Mouse (Mus musculus) embryonic facial prominence, embryonic 15.5 days (tissue): ENCODE data around the gene Spem1. TPM values are rescaled to one million over a fixed set of nuclear protein-coding genes. Genes with fewer than 3 reads are reported as not detected.

Source experiments
- ATAC-seq: fragments of 200-750 bp; cut with Nextera tagmentation; 2 replicates; pipeline ENCODE4 v1.8.0; 2017; ENCODE audit warnings: low read depth, moderate TSS enrichment; ENCODE audit not compliant: insufficient number of reproducible peaks, low FRiP score, low TSS enrichment
- H3K27ac ChIP-seq: fragments of 300-500 bp; sonication (generic); replicated peaks from 2 replicates; pipeline ENCODE4 v1.5.1; 2015; ENCODE audit warnings: mild to moderate bottlenecking, inconsistent platforms
- H3K27me3 ChIP-seq: fragments of 300-500 bp; sonication (generic); 2 replicates; pipeline ENCODE4 v1.6.1; 2015; ENCODE audit warnings: inconsistent platforms
- H3K36me3 ChIP-seq: fragments of 300-500 bp; sonication (generic); 2 replicates; pipeline ENCODE4 v1.6.1; 2015; ENCODE audit warnings: mild to moderate bottlenecking, inconsistent platforms
- H3K4me1 ChIP-seq: fragments of 300-500 bp; sonication (generic); 2 replicates; pipeline ENCODE4 v1.6.1; 2015; ENCODE audit warnings: inconsistent platforms
- H3K4me2 ChIP-seq: fragments of 300-500 bp; sonication (generic); replicated peaks from 2 replicates; pipeline ENCODE4 v1.6.1; 2015; ENCODE audit warnings: mild to moderate bottlenecking, inconsistent platforms
- H3K4me3 ChIP-seq: fragments of 300-500 bp; sonication (generic); replicated peaks from 2 replicates; pipeline ENCODE4 v1.5.1; 2015; ENCODE audit warnings: mild to moderate bottlenecking, inconsistent platforms
- H3K9ac ChIP-seq: fragments of 300-500 bp; sonication (generic); 2 replicates; pipeline ENCODE4 v1.6.1; 2015; ENCODE audit warnings: inconsistent platforms
- H3K9me3 ChIP-seq: fragments of 300-500 bp; sonication (generic); replicated peaks from 2 replicates; pipeline ENCODE4 v1.6.1; 2016; ENCODE audit warnings: inconsistent platforms
- WGBS: fragments of 180-500 bp; shearing (Covaris S2); methylation state at CpG from one replicate; pipeline ENCODE4 v1.1.7; 2015; 5-methylcytosine and 5-hydroxymethylcytosine counted together
- polyA plus RNA-seq: library from polyadenylated mRNA; unstranded; fragments of >200 nt; fragmentation: Nextera tagmentation; extraction: Ambion mirVana; gene quantifications from 2 replicates; pipeline ENCODE4 v1.2.1, GENCODE M21; 2015

Gene Spem1
- polyA plus RNA-seq, 1 experiment from 2014 or later = 0.16 TPM

DNA sequence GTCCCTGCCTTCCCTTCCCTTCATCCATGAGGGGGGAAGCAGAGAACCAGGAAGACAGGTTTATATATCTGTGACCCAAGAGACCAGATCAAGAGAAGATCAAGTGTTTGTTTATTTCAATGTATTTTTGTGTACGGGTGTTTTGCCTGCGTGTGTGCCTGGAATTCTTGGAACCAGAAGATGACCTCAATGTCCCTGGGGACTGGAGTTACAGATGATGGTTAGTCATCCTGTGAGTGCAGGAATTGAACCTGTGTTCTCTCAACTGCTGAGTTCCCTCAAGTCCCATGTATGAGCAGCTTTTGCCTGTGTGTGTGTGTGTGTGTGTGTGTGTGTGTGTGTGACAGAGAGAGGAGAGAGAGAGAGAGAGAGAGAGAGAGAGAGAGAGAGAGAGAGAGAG lies 14.3 kb downstream of the Spem1 start:
- H3K27ac ChIP-seq = no peak overlapping the region
- H3K9ac ChIP-seq = no peak overlapping the region
- 68% methylated on average over 2 of the region's 2 CpGs for WGBS
- no peaks in the 10 kb centered on the region for H3K9me3 ChIP-seq
- no peaks in the 10 kb centered on the region for H3K36me3 ChIP-seq
- peaks cover 17% of the 10 kb centered on the region for H3K27me3 ChIP-seq
- ATAC-seq = no peak
- H3K4me1 ChIP-seq = peaks cover 26% of the 10 kb centered on the region
- H3K4me3 ChIP-seq = no peak overlapping the region
- no peak overlapping the region for H3K4me2 ChIP-seq

DNA sequence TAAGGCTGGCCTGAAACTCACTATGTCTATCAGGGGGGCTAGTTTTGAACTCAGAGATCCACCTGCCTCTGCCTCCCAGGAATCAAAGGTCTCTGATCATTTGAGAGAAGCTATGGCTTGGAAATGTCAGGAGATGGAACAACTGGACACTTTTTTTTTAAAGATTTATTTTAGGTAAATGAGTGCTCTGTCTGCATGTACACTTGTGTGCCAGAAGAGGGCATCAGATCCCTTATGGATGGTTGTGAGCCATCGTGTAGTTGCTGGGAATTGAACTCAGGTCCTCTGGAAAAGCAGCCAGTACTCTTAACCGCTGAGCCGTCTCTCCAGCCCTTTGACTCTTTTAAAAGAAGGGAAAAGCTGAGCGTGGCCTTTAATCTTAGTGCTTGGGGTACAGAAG lies 15.6 kb downstream of the Spem1 start:
- H3K4me1 ChIP-seq = peaks cover 39% of the 10 kb centered on the region
- no peaks in the 10 kb centered on the region for H3K36me3 ChIP-seq
- no peaks in the 10 kb centered on the region for H3K9me3 ChIP-seq
- H3K27ac ChIP-seq = no peak overlapping the region
- H3K4me2 ChIP-seq = no peak overlapping the region
- peaks cover 22% of the 10 kb centered on the region for H3K27me3 ChIP-seq
- no peak overlapping the region for H3K4me3 ChIP-seq
- 74% methylated on average over 4 of the region's 4 CpGs for WGBS
- no peak overlapping the region for H3K9ac ChIP-seq
- no peak for ATAC-seq

GRCm38 (mm10) chr11:69804972-69805909 lies 16.7 kb downstream of the Spem1 start, which contains the start of gene Tmem102:
Gene Tmem102 (minus strand): TSS chr11:69805624.
- Histone ChIP-seq H3K27me3 (peaks cover 22% of the 10 kb centered on the region), H3K4me1 (peaks cover 50% of the 10 kb centered on the region), H3K9me3 (no peaks in the 10 kb centered on the region), H3K4me2 (peak within 1 kb of the TSS; percentile 97), H3K4me3 (peak within 1 kb of the TSS; percentile 63), H3K27ac (no peak within 1 kb of the TSS), H3K9ac (peak within 1 kb of the TSS; percentile 12; the same call in 1 of the 2 replicates), H3K36me3 (no peaks in the 10 kb centered on the region)
- 9% methylated on average over 29 of the region's 29 CpGs for WGBS
- ATAC-seq = no peak

- H3K27me3 ChIP-seq = peaks cover 22% of the 10 kb centered on the region
- 4% methylated on average over 12 of the region's 12 CpGs for whole genome bisulfite sequencing
- no peak overlapping the region for H3K27ac ChIP-seq
- H3K9ac ChIP-seq = peak overlapping the region; percentile 12; the same call in 1 of the 2 replicates
- peak overlapping the region; percentile 97 for H3K4me2 ChIP-seq
- ATAC-seq = no peak
- H3K9me3 ChIP-seq = no peaks in the 10 kb centered on the region
- H3K4me3 ChIP-seq = peak overlapping the region; percentile 63
- H3K36me3 ChIP-seq = no peaks in the 10 kb centered on the region
- H3K4me1 ChIP-seq = peaks cover 57% of the 10 kb centered on the region
These were observed 17.4 kb downstream of the Spem1 start for GRCm38 (mm10) chr11:69804652-69804940.

- Histone ChIP-seq H3K27ac (peak overlapping the region; percentile 77), H3K9me3 (no peaks in the 10 kb centered on the region), H3K36me3 (no peaks in the 10 kb centered on the region), H3K4me3 (peak overlapping the region; percentile 63), H3K9ac (peak overlapping the region; percentile 55), H3K4me1 (peaks cover 62% of the 10 kb centered on the region), H3K27me3 (peaks cover 22% of the 10 kb centered on the region), H3K4me2 (peak overlapping the region; percentile 97)
- ATAC-seq = peak; percentile 39
- WGBS = 2% methylated on average over 60 of the region's 60 CpGs
These were observed 18.0 kb downstream of the Spem1 start for GRCm38 (mm10) chr11:69803786-69804651.

DNA sequence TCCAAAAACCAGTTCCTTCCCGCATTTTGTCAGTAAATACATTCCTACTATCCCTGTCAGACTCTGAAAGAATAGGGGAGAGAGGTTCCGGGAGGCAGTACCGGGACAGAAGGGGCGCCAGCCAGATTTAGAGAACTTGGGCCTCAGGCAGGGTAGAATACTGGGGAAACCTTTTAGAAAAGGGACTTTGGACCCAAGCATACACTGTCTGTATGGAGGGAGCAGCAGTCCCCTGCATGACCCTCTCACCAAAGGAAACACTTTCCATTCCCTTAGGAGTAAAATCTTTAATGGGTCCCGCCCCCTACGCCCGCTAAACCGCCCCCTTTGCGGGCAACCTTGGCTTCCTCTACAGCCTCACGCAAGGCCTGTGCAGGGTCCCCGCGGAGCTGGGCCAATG lies 18.7 kb downstream of the Spem1 start:
- Histone ChIP-seq H3K27me3 (peaks cover 22% of the 10 kb centered on the region), H3K9me3 (no peaks in the 10 kb centered on the region), H3K4me2 (peak overlapping the region; percentile 97), H3K4me3 (peak overlapping the region; percentile 63), H3K27ac (peak overlapping the region; percentile 77), H3K9ac (peak overlapping the region; percentile 55), H3K36me3 (no peaks in the 10 kb centered on the region), H3K4me1 (peaks cover 62% of the 10 kb centered on the region)
- WGBS = 5% methylated on average over 12 of the region's 12 CpGs
- ATAC-seq = no peak

DNA sequence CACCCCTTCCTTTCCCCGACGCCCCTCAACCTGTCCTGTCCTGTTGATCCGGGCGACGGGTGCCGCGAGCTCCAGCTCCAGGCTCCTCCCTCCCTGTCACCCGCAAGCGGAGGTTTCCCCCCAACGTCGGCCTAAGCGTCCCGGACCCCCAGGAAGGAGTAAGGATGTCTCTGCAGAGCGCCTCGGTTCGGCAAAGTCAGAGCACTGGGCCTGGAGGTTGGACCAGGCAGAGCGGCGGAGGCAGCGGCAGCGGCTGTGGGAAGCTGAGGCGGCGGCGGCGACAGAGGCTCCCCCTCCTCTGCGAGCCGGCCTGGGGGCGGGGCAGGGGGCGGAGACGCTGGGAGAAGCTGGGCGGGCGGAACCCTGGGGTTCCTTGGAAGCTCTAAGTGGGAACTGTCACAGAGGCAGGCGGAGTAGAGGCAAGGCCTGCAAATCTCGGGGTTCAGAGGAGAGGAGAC lies 19.3 kb downstream of the Spem1 start:
- H3K27ac ChIP-seq = peak overlapping the region; percentile 77
- under 1% methylated on average over 31 of the region's 33 CpGs for WGBS
- no peaks in the 10 kb centered on the region for H3K36me3 ChIP-seq
- no peaks in the 10 kb centered on the region for H3K9me3 ChIP-seq
- peaks cover 26% of the 10 kb centered on the region for H3K27me3 ChIP-seq
- H3K4me1 ChIP-seq = peaks cover 62% of the 10 kb centered on the region
- peak overlapping the region; percentile 54 for H3K9ac ChIP-seq
- peak; percentile 64 for ATAC-seq
- H3K4me3 ChIP-seq = peak overlapping the region; percentile 63
- peak overlapping the region; percentile 97 for H3K4me2 ChIP-seq

DNA sequence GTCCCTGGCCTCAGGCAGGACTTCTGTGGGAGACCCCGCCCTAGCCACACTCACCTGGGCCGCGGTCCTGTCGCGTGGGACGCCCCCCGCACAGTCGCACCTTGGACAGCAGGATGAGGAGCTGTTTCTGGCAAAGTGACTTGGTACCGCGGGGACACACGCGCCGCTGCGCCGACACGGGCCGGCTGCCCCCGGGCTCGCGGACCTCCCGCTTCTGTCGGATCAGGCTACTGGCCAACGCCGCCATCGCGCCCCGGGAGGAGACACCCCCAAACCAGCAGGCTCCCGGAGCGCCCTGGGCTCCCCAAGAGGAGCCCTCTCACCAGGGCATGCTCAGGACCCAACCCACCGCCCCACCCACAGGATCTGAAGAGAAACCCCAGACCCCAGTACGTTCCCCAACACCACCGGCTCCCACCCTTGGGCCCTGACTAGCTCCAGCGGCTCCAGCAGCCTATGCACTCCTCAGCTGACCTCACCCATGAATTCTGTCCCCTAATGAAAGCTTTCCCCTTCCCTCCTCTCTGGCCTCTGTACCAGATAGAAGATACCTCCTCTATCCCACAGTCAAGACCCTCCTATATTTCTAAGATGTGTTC lies 20.5 kb downstream of the Spem1 start, which contains the start of gene Fgf11:
TSS of gene Fgf11 (minus strand) at position 479 of the 599 bp plus-strand sequence.
- Histone ChIP-seq H3K9me3 (no peaks in the 10 kb centered on the region), H3K4me1 (peaks cover 62% of the 10 kb centered on the region), H3K9ac (peak within 1 kb of the TSS; percentile 54), H3K4me2 (peak within 1 kb of the TSS; percentile 97), H3K36me3 (no peaks in the 10 kb centered on the region), H3K4me3 (peak within 1 kb of the TSS; percentile 63), H3K27me3 (peaks cover 28% of the 10 kb centered on the region), H3K27ac (peak within 1 kb of the TSS; percentile 77)
- WGBS = under 1% methylated on average over 33 of the region's 33 CpGs
- no peak for ATAC-seq

- under 1% methylated on average over 33 of the region's 36 CpGs for WGBS
- peak; percentile 20; the same call in 1 of the 2 replicates for ATAC-seq
- no peaks in the 10 kb centered on the region for H3K36me3 ChIP-seq
- H3K27me3 ChIP-seq = peaks cover 26% of the 10 kb centered on the region
- H3K27ac ChIP-seq = peak overlapping the region; percentile 77
- peak overlapping the region; percentile 35 for H3K9ac ChIP-seq
- H3K4me2 ChIP-seq = peak overlapping the region; percentile 97
- peaks cover 67% of the 10 kb centered on the region for H3K4me1 ChIP-seq
- peak overlapping the region; percentile 63 for H3K4me3 ChIP-seq
- H3K9me3 ChIP-seq = no peaks in the 10 kb centered on the region
These were observed 21.4 kb downstream of the Spem1 start for GRCm38 (mm10) chr11:69800392-69801197.

DNA sequence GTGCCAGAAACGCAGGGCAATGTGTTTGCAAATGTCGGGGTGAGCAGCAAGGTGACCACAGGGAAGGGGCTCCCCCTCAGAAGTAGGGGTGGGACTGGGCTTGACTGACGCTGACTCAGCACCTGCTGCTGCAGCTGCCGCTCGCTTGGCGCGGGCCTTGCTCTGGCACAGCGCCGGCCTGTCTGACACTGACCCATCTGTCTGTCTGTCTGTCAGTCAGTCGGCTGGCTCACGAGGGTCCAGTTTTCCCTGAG lies 21.9 kb downstream of the Spem1 start:
- H3K36me3 ChIP-seq = no peaks in the 10 kb centered on the region
- peaks cover 20% of the 10 kb centered on the region for H3K27me3 ChIP-seq
- WGBS = 2% methylated on average over 11 of the region's 11 CpGs
- H3K9me3 ChIP-seq = no peaks in the 10 kb centered on the region
- H3K27ac ChIP-seq = peak overlapping the region; percentile 77
- peak overlapping the region; percentile 97 for H3K4me2 ChIP-seq
- peak overlapping the region; percentile 35; the same call in 1 of the 2 replicates for H3K9ac ChIP-seq
- H3K4me3 ChIP-seq = peak overlapping the region; percentile 63
- no peak for ATAC-seq
- peaks cover 69% of the 10 kb centered on the region for H3K4me1 ChIP-seq
